Comparison of ENCODE assay signal across 24 mouse cellular contexts in the genomic region with DNA sequence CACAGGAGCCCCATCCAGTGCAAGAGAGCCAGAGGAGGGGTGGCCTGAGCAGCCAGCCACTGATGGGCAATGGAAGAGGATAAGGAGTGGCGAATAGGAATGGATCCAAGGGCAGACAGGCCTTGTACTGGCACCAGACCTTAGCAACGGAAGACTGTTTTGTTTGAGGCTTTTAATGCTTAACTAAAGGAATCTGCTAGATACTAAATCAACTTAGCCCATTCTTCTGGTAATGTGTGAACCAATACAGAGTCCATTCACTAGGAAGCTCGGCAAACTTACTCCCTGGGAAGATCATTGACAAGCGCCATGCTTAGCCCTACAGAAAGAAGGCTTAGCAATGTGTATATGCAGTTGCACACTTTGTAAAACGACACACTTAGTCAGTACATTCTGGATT.
A peak's percentile ranks its signal among the peaks of the same experiment; 100 is the strongest.
DNase-seq lines count a peak whose midpoint lies in the region; ATAC-seq and TF ChIP-seq lines count a peak whose summit lies in the region.
"Had no signal": no experiment of that assay in that cellular context is flagged by ENCODE, and none has a peak within 500 bp of the region (broad histone marks: within the 10 kb centered on the region; RNA-seq: fewer than 3 reads in every experiment).

No protein-coding gene starts in this region.

- TF ChIP-seq CTCF in kidney, adult 2 months (conservative IDR thresholded peaks at IDR 0.05; ENCODE audit: insufficient read depth, insufficient read length, low read depth, low read length): no peak
- TF ChIP-seq CTCF in Patski (IDR thresholded peaks at IDR 0.05): no peak
- TF ChIP-seq CTCF in stomach, postnatal 0 days (IDR thresholded peaks at IDR 0.05; ENCODE audit: low read depth): no peak

- H3K27ac ChIP-seq in kidney, adult 2 months (ENCODE audit: insufficient read depth, low read depth, low read length): no peak overlapping the region; the same call in 1 of the 2 replicates
- no peak overlapping the region for H3K27ac ChIP-seq in kidney, embryonic 14.5 days (ENCODE audit: low read depth, low read length)
- peak overlapping the region; percentile 51; the same call in 1 of the 2 replicates for H3K27ac ChIP-seq in kidney, embryonic 15.5 days
- H3K27ac ChIP-seq in kidney, embryonic 16.5 days (ENCODE audit: low read length): no peak overlapping the region
- no peak overlapping the region for H3K27ac ChIP-seq in stomach, postnatal 0 days (replicated peaks)
- H3K27ac ChIP-seq: forebrain, embryonic 10.5 days; forebrain, embryonic 13.5 days; heart, embryonic 15.5 days; hindbrain, embryonic 14.5 days; hindbrain, postnatal 0 days had no signal

- H3K4me1 ChIP-seq in kidney, adult 2 months (ENCODE audit: control insufficient read depth, insufficient read depth, low read length): peaks cover 5% of the 10 kb centered on the region
- H3K4me1 ChIP-seq in kidney, embryonic 14.5 days (ENCODE audit: control insufficient read depth, insufficient read depth, low read length): no peaks in the 10 kb centered on the region
- H3K4me1 ChIP-seq in kidney, embryonic 15.5 days: 0 out of 2 replicates have a peak, but pooled peaks cover 3% of the 10 kb centered on the region
- no peaks in the 10 kb centered on the region for H3K4me1 ChIP-seq in kidney, embryonic 16.5 days (ENCODE audit: insufficient read depth, low read length)
- no peaks in the 10 kb centered on the region for H3K4me1 ChIP-seq in stomach, postnatal 0 days (replicated peaks; ENCODE audit: control insufficient read depth, insufficient read depth)
- H3K4me1 ChIP-seq: forebrain, embryonic 10.5 days; forebrain, embryonic 13.5 days; heart, embryonic 12.5 days; heart, embryonic 15.5 days had no signal

- POLR2A ChIA-PET in Patski (lab: Charles Lee): no interaction called here

- DNase-seq in kidney, adult 2 months: peak; percentile 57
- DNase-seq in Patski (ENCODE audit: low read depth, low spot score): no peak
- DNase-seq in stomach, postnatal 0 days (ENCODE audit: low spot score): peak; percentile 10
- DNase-seq: adrenal gland, adult 8-10 months; adrenal gland, postnatal 25 days; cerebellum, adult 18-20 months; cerebellum, adult 9-10 months; cerebellum, postnatal 14 days; gastrocnemius, postnatal 10 days; gastrocnemius, postnatal 36 days; heart, postnatal 10 days; heart, postnatal 36 days had no signal

- H3K4me2 ChIP-seq in kidney, embryonic 14.5 days (replicated peaks; ENCODE audit: low read depth, low read length): no peak overlapping the region
- no peak overlapping the region for H3K4me2 ChIP-seq in kidney, embryonic 15.5 days
- H3K4me2 ChIP-seq in kidney, embryonic 16.5 days (replicated peaks; ENCODE audit: low read depth, low read length): no peak overlapping the region
- H3K4me2 ChIP-seq in stomach, postnatal 0 days (replicated peaks; ENCODE audit: low read depth): no peak overlapping the region
- H3K4me2 ChIP-seq: forebrain, embryonic 13.5 days; heart, embryonic 12.5 days; heart, embryonic 15.5 days; hindbrain, embryonic 14.5 days had no signal

- in situ Hi-C loops in Patski (cut with MboI; ENCODE audit: low pct_unique_long_range_greater_than_20kb): no loop called here

- TF ChIP-seq EP300 in stomach, postnatal 0 days (optimal IDR thresholded peaks at IDR 0.05): no peak

- no peaks in the 10 kb centered on the region for H3K27me3 ChIP-seq in kidney, adult 2 months (replicated peaks; ENCODE audit: control insufficient read depth, insufficient read depth, low read length)
- H3K27me3 ChIP-seq in kidney, embryonic 14.5 days (ENCODE audit: control insufficient read depth, insufficient read depth, low read length): no peaks in the 10 kb centered on the region
- H3K27me3 ChIP-seq in kidney, embryonic 15.5 days: no peaks in the 10 kb centered on the region
- no peaks in the 10 kb centered on the region for H3K27me3 ChIP-seq in kidney, embryonic 16.5 days (ENCODE audit: insufficient read depth, low read length)
- H3K27me3 ChIP-seq in Patski: no peaks in the 10 kb centered on the region
- no peaks in the 10 kb centered on the region for H3K27me3 ChIP-seq in stomach, postnatal 0 days (ENCODE audit: control insufficient read depth, insufficient read depth, low read length)
- H3K27me3 ChIP-seq: forebrain, embryonic 13.5 days; heart, embryonic 12.5 days; heart, embryonic 15.5 days had no signal

- CTCF ChIA-PET in Patski (lab: Charles Lee): no interaction called here

- ATAC-seq in kidney, embryonic 14.5 days (ENCODE audit: low FRiP score, low TSS enrichment): no peak; the same call in 1 of the 2 replicates
- ATAC-seq in kidney, embryonic 15.5 days (replicated peaks; ENCODE audit: low FRiP score): no peak
- no peak for ATAC-seq in kidney, embryonic 16.5 days (ENCODE audit: low FRiP score, low TSS enrichment)
- peak; percentile 54 for ATAC-seq in Patski
- ATAC-seq in stomach, postnatal 0 days (ENCODE audit: low FRiP score, low TSS enrichment): no peak
- ATAC-seq: activated CD4-positive, CD25-positive, alpha-beta regulatory T cell, adult 4 months; CD4-positive, CD25-positive, alpha-beta regulatory T cell, adult 4 months; forebrain, embryonic 13.5 days; forebrain, embryonic 16.5 days; hindbrain, postnatal 0 days had no signal

- TF ChIP-seq POLR2A in kidney, adult 2 months (IDR thresholded peaks at IDR 0.05; ENCODE audit: low read depth, low read length): no peak

- no peaks in the 10 kb centered on the region for H3K9me3 ChIP-seq in kidney, embryonic 14.5 days (ENCODE audit: control insufficient read depth, low read length)
- no peaks in the 10 kb centered on the region for H3K9me3 ChIP-seq in kidney, embryonic 15.5 days (replicated peaks)
- no peaks in the 10 kb centered on the region for H3K9me3 ChIP-seq in kidney, embryonic 16.5 days (ENCODE audit: low read length)
- no peaks in the 10 kb centered on the region for H3K9me3 ChIP-seq in stomach, postnatal 0 days (ENCODE audit: control insufficient read depth, low read length)
- H3K9me3 ChIP-seq: forebrain, embryonic 10.5 days; forebrain, embryonic 13.5 days; heart, embryonic 12.5 days; heart, embryonic 15.5 days had no signal

- no peaks in the 10 kb centered on the region for H3K36me3 ChIP-seq in kidney, adult 2 months (ENCODE audit: control insufficient read depth, insufficient read depth, low read length)
- no peaks in the 10 kb centered on the region for H3K36me3 ChIP-seq in kidney, embryonic 14.5 days (ENCODE audit: control insufficient read depth, insufficient read depth, low read length)
- H3K36me3 ChIP-seq in kidney, embryonic 15.5 days: no peaks in the 10 kb centered on the region
- no peaks in the 10 kb centered on the region for H3K36me3 ChIP-seq in kidney, embryonic 16.5 days (ENCODE audit: insufficient read depth, low read length)
- H3K36me3 ChIP-seq in stomach, postnatal 0 days (ENCODE audit: control insufficient read depth, insufficient read depth, low read length): no peaks in the 10 kb centered on the region
- H3K36me3 ChIP-seq: forebrain, embryonic 10.5 days; heart, embryonic 12.5 days; heart, embryonic 15.5 days had no signal

- H3K9ac ChIP-seq in kidney, embryonic 14.5 days (ENCODE audit: low read depth, low read length): no peak overlapping the region
- H3K9ac ChIP-seq in kidney, embryonic 15.5 days: no peak overlapping the region
- H3K9ac ChIP-seq in kidney, embryonic 16.5 days (replicated peaks; ENCODE audit: low read length): no peak overlapping the region
- no peak overlapping the region for H3K9ac ChIP-seq in stomach, postnatal 0 days (ENCODE audit: low read length)
- H3K9ac ChIP-seq: forebrain, embryonic 13.5 days; heart, embryonic 12.5 days; heart, embryonic 15.5 days; hindbrain, embryonic 14.5 days had no signal

- H3K4me3 ChIP-seq in kidney, adult 2 months (ENCODE audit: insufficient read depth, low read depth, low read length): no peak overlapping the region
- no peak overlapping the region for H3K4me3 ChIP-seq in kidney, embryonic 14.5 days (ENCODE audit: low read length)
- H3K4me3 ChIP-seq in kidney, embryonic 15.5 days (replicated peaks): no peak overlapping the region
- H3K4me3 ChIP-seq in kidney, embryonic 16.5 days (ENCODE audit: low read length): no peak overlapping the region
- H3K4me3 ChIP-seq in stomach, postnatal 0 days (ENCODE audit: low read depth, low read length): no peak overlapping the region
- H3K4me3 ChIP-seq: forebrain, embryonic 10.5 days; forebrain, embryonic 13.5 days; heart, embryonic 12.5 days; heart, embryonic 15.5 days had no signal

- 58% methylated on average over 5 of the region's 5 CpGs for WGBS in kidney, adult 2 months
- WGBS in kidney, embryonic 14.5 days: 84% methylated on average over 5 of the region's 5 CpGs
- 83% methylated on average over 5 of the region's 5 CpGs for WGBS in kidney, embryonic 15.5 days
- WGBS in kidney, embryonic 16.5 days: 77% methylated on average over 5 of the region's 5 CpGs
- 58% methylated on average over 5 of the region's 5 CpGs for WGBS in stomach, postnatal 0 days
